Mouse (Mus musculus): ENCODE measurements around the gene Stag1. TPM values are rescaled to one million over a fixed set of nuclear protein-coding genes. Genes with fewer than 3 reads are reported as not detected.
A peak's percentile ranks its signal among the peaks of the same experiment; 100 is the strongest.

Gene Stag1
- 52.0 and 52.2 TPM in 2 replicates for total RNA-seq (2014; fragmentation: Nextera tagmentation)
- total RNA-seq (2017): 95.6 and 99.3 TPM in 2 replicates

GRCm38 (mm10) chr9:100597546-100597945, at the start of gene Stag1:
Gene Stag1, plus strand, starts transcription at chr9:100597798.
- no peak for ATAC-seq (replicated peaks; ENCODE audit: poor library complexity, severe bottlenecking)

DNA sequence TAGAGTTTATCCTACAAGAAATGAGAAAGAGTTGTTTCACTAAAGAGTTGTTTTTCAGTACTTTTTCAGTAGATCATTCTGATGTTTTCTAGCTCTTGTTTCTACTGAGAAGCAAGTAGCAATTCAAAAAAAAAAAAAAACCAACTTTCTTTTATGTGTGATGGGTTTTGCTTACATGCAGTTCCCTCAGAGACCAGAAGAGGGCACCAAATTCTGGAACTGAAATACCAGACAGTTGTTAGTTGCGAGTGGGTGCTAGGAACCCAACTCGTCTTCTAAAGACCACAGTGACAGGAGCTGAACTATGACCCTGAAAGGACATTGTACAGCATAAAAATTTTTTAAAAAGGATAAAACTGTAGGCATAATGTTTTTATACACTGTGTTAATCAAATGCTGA, 49.3 kb upstream of the Stag1 start:
- no peak for ATAC-seq (replicated peaks; ENCODE audit: poor library complexity, severe bottlenecking)

GRCm38 (mm10) chr9:100555686-100556085, 41.9 kb upstream of the Stag1 start:
- ATAC-seq (replicated peaks; ENCODE audit: poor library complexity, severe bottlenecking): no peak

DNA sequence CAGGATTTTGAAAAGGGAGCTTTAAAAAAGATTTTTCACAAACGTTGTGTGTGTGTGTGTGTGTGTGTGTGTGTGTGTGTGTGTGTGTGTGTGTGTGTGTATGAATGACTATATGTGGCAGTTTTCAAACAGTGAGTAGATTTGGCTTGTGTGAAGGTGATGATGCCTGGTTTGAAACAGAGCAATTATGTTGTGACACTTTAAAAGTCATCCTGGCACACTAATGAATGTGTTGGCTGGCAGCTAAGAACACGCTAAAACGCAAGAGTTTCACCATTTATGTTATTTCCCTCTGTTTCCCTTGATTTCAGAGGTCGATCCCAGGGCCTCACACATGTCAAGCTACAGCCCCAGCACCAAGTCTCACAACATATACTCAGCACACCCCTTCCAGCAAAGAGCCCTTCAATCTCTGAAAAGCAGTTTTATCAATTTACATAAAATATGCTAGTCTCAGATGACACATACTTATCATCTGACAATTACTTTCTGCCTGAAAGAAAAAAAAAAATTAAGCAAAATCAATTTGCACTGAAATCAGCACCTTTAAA, 39.5 kb upstream of the Stag1 start:
- no peak for ATAC-seq (replicated peaks; ENCODE audit: poor library complexity, severe bottlenecking)

DNA sequence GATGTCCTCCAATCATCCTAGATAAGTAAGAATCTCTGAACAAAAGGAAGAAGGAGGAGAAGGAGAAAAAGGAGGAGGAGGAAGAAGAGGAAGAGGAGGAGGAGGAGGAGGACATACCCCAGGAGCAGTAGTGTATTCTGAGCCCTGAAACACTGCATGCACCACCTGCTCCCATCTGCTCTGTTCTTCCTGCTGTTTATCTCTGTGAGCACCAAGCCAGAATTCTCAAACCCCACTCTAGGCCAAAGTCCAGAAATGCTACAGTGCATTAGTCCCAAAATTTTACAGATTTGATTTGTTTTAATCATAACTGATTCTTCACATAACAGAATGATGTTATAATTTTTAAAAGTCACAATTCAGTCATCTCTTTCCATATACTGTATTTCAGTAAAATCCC, 38.6 kb upstream of the Stag1 start:
- ATAC-seq (replicated peaks; ENCODE audit: poor library complexity, severe bottlenecking): no peak

GRCm38 (mm10) chr9:100560251-100560890, 37.2 kb upstream of the Stag1 start:
- no peak for ATAC-seq (replicated peaks; ENCODE audit: poor library complexity, severe bottlenecking)

DNA sequence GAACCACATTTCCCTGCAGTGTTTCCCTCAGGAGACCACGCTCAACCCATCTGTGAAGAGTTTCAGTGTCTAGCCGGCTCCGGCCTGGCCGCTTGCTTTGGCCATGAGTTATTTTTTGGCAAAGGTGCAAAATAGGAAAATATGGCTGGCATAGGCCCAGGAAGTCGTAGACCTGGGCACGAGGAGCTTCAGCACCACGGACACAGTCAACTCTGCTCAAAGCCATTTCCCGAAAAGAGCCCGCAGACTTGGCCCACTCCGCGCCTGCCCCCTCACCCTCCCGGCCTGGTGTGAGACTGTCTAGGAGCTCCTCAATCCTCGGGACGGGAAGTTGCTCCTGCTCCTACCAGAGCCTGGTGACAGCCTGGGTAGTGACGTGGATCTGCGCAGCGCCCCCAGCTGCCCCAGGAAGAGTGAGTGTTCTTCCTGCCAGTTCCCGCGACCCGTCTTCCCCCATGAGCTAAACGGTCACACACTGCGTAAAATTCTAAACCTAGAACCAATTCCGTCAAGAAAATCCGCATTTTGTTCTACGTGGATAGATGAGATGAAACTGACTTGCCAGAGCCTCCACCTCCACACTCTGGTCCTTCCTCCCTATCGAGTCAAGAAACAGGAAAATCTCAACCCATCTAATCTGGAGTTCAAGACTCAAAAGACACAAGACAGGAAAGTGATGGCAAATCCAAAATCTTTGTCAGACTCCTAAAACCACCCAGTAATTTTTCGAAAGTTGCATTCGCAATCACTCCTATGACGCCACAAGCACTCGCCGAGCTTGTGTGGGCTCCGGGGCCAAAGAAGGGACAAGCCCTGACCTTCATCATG, 27.6 kb upstream of the Stag1 start:
- peak; percentile 93 for ATAC-seq (replicated peaks; ENCODE audit: poor library complexity, severe bottlenecking)

DNA sequence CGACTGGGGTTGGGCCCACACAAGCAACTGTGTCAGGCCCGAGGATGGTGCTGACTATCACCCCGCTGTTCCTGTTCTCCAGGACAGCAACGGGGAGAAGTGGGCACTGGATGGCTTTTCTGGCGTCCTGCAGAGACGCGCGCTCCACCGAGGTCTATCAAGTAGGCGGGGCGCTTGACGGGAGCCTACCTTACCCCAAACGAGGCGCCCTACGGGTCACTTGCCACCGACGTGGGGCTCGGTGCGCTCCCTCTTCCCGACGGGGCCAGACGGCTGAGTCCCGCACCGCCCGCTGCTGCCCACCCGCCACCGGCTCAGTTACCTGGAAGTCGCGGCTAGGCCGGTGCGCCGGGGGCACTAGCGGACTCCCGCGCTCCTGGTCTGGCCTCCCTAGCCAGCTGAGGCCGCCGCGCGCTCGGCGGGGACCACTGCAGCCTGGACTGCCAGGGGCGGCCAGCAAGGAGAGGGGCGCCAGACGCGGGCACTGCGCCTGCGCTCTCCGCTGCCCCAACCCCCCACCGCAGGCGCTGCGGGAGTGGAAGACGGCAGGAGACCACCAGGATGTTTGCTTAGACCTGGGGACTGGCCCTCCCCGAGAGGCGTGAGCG, 26.9 kb upstream of the Stag1 start, which contains the start of gene Slc35g2:
TSS of gene Slc35g2 (minus strand) at position 465 of the 608 bp plus-strand sequence.
- peak; percentile 58 for ATAC-seq (replicated peaks; ENCODE audit: poor library complexity, severe bottlenecking)

GRCm38 (mm10) chr9:100571511-100571910, 26.1 kb upstream of the Stag1 start:
- ATAC-seq (replicated peaks; ENCODE audit: poor library complexity, severe bottlenecking): no peak

- no peak for ATAC-seq (replicated peaks; ENCODE audit: poor library complexity, severe bottlenecking)
Observed at GRCm38 (mm10) chr9:100573300-100573699, 24.3 kb upstream of the Stag1 start.

- no peak for ATAC-seq (replicated peaks; ENCODE audit: poor library complexity, severe bottlenecking)
Observed at GRCm38 (mm10) chr9:100573942-100574341, 23.7 kb upstream of the Stag1 start.

DNA sequence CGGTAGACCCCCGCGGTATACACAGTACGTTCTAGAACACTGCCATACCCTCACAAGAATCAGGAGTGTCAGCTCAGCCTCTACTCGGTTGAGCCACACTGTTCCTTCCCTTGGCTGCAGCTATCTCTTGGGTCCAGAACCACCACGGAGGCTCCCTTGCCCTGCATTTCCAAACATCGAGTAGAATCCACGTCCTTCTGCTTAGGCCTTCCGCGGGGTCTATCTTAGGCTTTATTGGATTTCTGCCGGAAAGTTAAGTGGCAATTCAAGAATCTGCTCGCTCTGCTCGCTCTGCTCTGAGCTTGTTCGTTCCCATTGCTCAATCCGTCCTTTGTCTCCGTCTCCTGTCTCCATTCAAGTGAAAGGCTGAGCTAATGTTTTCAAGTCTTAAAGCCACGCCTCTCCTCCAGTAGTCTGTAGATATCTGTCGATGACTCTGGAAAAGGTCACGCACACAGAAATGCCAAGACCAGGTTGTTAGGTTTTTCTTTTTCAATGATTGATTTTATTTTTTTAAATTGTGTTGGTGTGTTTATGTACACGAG, 17.3 kb upstream of the Stag1 start:
- no peak for ATAC-seq (replicated peaks; ENCODE audit: poor library complexity, severe bottlenecking)

DNA sequence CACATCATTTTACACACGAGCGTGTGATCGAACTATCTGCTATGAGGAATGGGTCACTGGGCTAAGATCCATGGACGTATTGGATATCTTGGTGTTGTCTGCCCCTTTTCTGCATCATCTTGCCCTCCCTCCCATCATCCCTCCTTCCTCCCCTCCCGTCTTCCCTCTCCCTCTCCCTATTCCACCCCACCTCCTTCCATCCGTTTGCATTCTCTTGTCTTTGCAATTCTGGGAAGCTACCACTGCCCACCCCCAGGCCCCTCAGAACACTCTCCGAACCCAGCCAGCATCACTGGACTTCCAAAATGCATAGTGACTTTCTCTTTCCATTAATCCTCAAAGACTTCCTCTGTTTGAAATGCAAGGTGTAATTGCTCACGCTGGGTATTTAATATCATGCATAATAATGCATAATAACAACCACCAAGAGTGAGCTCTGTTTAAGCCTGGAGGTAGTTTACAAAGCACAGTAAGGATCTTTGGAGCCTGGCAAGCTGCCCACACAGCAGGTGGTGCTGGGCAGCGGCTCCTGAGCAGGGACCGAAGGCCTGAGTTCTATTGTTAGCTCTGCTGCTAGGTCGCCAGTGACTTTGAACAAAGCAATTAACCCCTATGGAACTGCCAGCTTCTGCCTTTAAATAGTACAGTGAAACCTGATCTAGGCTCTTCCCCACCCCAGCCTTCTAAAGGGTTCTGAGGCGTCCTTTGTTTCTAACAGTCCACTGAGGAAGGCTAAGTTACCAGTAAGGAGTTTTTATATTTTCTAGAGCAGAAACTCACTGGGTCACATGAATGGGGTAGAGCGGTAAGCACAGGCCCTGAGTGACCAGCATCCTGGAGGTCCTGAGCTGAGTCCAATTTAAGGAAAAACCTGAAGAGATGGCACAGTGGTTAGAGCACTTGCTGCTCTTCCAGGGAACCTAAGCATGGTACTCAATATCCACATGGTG, 15.8 kb upstream of the Stag1 start:
- no peak for ATAC-seq (replicated peaks; ENCODE audit: poor library complexity, severe bottlenecking)

DNA sequence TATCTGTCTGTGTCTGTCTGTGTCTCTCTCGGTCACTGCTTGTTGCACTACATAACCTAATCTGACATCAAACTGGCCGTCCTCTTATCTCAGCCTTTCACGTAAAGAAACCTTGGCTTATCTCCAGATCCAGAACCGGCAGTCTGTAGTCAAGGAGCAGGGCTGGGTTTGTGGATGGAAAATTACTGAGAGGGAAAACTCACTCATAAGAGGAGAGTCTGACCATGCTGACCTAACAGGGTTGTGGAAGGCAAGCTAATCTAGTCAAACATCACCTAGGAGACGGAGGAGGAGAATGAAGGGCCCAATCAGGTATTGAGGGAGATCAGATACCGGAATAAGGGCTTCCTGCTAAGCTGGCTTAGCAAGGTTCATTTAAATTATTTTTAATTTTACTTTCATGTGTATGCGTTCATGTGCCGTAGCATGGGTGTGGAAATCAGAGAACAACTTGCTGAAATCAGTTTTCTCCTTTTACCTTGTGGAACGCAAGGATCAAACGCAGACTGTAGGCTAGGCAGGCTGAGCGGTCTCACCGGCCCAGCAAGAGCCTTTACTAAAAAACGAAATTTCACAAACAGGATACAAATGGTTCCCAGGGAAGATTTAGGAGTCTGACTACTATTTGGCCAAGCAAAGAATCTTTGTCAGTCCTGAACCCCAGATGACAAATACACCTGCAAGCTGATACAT, 14.6 kb upstream of the Stag1 start:
- no peak for ATAC-seq (replicated peaks; ENCODE audit: poor library complexity, severe bottlenecking)

- no peak for ATAC-seq (replicated peaks; ENCODE audit: poor library complexity, severe bottlenecking)
Observed at GRCm38 (mm10) chr9:100584031-100584430, 13.6 kb upstream of the Stag1 start.

GRCm38 (mm10) chr9:100590462-100590861, 7.1 kb upstream of the Stag1 start:
- no peak for ATAC-seq (replicated peaks; ENCODE audit: poor library complexity, severe bottlenecking)

GRCm38 (mm10) chr9:100596317-100596716, 1.3 kb upstream of the Stag1 start:
- ATAC-seq (replicated peaks; ENCODE audit: poor library complexity, severe bottlenecking): no peak

GRCm38 (mm10) chr9:100599761-100600328, 2.2 kb downstream of the Stag1 start:
- ATAC-seq (replicated peaks; ENCODE audit: poor library complexity, severe bottlenecking): no peak

- ATAC-seq (replicated peaks; ENCODE audit: poor library complexity, severe bottlenecking): no peak
Observed at GRCm38 (mm10) chr9:100602130-100602529, 4.5 kb downstream of the Stag1 start.
